Mouse (Mus musculus) c-Kit-positive CD71-negative TER-119-negative erythroid progenitor cells, embryonic 14.5 days (primary cell): ENCODE measurements around the gene Pfdn4.

Experiments
- DNase-seq: peaks from one replicate; pipeline ENCODE4 v3.0.0-alpha.2; 2013; ENCODE audit warnings: low read depth

Pfdn4 gene

DNA sequence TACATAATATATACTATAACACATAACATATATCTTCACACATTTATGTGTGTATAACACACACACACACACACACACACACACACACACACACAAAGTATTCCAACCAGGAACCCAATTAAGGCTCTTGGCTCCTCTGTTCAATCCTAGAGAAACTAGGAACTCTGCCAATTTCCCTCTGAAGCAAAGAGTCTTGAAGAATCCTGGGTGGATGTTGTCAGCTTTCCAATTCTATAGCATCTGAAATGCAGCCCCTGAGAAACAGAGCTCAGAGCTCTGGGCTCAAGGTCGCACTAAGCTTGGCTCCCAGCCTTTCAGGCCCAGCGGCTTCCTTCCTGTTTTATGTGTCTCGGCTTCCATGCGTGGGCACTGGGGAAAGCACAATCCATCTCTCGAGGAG is 54.0 kb downstream of the Pfdn4 start:
- DNase-seq, result no peak

DNA sequence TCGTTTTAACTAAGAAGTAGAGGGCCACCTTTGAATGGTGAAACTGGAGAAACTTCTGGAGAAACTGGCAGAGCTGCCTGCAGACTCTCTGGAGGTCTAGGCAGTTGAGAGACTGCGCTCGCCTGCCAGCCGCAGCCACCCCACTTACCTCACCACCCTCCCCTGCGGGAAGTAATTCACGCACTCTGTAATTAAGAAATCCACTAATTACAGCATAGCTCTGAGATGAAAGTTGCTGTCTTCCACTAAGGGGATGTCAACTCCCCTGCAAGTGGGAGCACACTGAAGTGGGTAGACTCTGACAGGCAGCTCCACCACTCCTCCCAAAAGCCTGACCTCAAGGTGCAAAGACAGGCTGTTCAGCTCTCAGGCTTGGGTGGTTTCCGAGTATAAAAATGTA is 55.9 kb downstream of the Pfdn4 start:
- no peak for DNase-seq

DNA sequence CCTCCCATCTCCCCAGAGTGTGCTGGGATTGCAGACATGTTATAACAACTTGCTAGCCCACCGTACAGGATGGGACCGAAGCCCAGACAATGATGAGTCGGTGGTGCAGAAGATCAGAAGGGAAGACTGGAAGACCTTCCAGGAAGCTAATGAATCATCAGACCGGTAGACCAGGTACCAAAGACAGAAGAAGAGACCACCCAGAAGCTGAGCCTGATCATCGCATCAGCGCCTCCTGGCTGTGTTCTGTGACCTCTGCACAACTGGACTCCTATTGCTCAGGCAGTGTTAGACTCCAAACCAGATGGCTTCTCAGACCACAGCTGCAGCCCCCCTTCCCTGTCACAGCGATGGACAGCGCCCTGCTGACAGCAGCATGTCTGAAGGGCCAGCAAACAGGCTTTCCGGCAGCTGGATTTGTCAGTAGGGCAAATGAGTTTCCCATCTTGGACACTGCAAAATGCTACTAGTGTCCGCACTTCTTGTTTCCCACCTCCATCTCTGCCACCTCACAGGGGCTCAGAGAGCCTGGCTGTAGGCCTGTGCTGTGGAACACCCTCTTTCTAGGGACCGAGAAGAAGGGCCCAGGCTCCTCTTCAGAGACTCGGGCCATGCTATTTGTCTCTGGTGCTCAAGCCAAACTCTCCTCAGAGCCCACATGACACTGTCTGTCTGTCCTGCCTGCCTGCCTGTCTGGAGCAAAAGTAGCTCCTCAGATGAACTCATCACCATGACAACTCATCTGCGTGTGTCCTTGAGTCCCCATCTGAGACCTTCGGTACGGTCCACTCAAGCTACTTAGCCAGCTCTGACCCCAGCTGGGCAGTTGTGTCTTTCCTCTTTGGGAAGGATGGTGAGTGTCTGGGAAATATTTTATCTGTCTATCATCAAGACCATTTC is 68.0 kb downstream of the Pfdn4 start:
- no peak for DNase-seq

DNA sequence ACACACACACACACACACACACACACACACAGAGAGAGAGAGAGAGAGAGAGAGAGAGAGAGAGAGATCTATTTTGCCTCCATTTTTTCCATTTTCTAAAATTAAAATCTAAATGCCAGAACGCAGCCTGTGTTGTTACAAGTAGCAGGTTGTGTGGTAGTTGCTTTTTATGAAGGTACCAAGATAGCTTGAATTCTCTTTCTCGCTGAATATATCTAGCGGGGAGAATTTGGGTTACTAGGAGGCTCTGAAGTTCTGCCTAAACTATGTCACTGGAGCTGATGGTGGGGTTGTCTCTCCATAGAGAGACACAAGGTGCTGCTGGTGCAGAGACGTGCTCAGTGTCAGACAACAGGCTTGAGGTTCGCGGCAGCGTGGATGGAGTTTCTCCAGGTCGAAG is 68.8 kb downstream of the Pfdn4 start:
- no peak for DNase-seq
